Mouse (Mus musculus): ENCODE measurements around the gene Rec8.

The Rec8 gene

DNA sequence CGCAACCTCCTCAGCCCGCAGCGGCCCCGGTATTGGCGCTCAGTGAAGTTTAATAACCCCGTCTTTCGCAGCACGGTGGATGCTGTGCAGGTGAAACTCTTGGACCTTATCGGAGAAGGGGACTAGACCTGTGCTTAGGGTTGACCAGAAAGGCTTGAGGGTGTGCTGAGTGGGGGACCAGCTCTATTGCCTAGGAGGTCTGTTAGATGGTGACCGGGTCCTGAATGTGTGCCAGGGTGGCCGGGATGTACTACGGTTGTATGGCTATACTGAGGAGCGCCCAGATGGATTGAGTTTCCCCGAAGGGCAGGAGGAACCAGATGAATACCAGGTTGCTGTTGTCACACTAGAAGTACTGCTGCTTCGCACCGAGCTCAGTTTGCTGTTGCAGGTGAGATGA, 25.6 kb upstream of the Rec8 start:
- in situ Hi-C loops (cut with MseI, MboI) = no loop called here

GRCm38 (mm10) chr14:55596036-55596690, 21.7 kb upstream of the Rec8 start:
- in situ Hi-C loops (cut with MseI, MboI) = no loop called here

GRCm38 (mm10) chr14:55598521-55599390, 19.1 kb upstream of the Rec8 start:
- in situ Hi-C loops (cut with MseI, MboI) = no loop called here

DNA sequence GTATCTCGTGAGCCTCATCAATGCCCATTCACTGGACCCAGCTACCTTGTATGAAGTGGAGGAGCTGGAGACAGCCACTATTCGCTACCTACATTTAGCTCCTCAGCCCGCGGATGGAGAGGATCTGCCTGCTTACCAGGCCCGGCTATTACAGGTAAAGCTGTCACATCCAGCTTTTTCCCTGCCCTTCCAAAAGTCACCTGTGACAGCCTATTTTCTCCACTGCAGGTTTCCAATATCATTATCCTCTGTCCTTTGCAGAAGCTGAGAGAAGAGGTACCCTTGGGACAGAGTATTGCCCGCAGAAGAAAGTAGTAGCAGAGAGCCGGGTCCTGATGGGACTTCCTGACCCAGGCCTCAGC, 14.6 kb upstream of the Rec8 start, which contains the start of gene Irf9:
TSS of gene Irf9 (plus strand) at position 301 of the 362 bp plus-strand sequence.
- in situ Hi-C loops (cut with MseI, MboI) = no loop called here

- in situ Hi-C loops (cut with MseI, MboI) = no loop called here
Observed at GRCm38 (mm10) chr14:55603633-55604576, 13.9 kb upstream of the Rec8 start.

- in situ Hi-C loops (cut with MseI, MboI) = no loop called here
Observed at GRCm38 (mm10) chr14:55604823-55605222, 13.0 kb upstream of the Rec8 start.

DNA sequence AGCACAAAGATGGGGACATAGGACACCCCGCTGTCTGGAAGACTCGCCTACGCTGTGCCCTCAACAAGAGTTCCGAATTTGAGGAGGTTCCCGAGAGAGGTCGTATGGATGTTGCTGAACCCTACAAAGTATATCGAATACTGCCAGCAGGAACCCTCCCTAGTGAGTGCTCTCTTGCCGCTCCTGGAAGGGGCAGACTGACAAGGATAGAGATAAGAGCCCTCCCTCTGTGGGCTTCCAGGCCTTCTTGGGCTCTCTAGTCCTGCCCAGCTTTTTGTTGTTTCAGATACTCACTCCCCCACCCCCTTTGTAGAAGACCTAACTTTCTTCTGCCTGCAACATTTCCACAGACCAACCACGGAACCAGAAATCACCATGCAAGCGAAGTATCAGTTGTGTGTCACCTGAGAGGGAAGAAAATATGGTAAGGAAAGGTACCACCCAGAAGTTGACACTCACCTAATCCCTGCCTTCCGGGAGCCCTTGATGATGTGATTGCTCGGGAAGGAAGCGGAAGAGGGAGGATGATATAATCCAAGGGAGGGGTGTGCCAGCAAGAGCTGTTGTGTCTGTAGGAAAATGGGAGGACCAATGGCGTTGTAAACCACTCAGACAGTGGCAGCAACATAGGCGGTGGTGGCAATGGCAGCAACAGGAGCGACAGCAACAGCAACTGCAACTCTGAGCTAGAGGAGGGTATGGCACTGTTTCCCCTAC, 11.9 kb upstream of the Rec8 start:
- in situ Hi-C loops (cut with MseI, MboI) = no loop called here

DNA sequence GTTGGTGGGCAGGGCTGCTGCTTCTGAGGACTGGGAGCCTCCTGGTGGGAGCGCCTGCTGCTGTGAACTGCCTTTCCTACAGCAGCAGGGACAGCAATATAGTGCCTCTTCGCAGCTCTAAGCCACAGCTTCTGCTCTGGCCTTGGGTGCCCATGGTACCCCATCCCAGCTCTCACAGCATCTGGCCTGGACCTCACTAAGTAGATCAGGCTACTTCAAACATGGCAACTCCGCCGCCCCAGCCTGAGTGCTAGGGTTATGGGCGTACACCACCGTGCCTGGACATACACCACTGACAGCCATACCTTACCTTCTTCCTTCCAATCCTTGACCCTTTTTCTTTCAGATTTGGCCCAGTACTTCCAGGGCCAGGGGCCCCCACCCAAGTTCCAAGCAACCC, 9.5 kb upstream of the Rec8 start:
- in situ Hi-C loops (cut with MseI, MboI) = no loop called here

GRCm38 (mm10) chr14:55613346-55613745, 4.5 kb upstream of the Rec8 start:
- in situ Hi-C loops (cut with MseI, MboI) = no loop called here

GRCm38 (mm10) chr14:55614565-55615178, 3.2 kb upstream of the Rec8 start:
- in situ Hi-C loops (cut with MseI, MboI) = no loop called here

GRCm38 (mm10) chr14:55615876-55616275, 2.0 kb upstream of the Rec8 start:
- in situ Hi-C loops (cut with MseI, MboI) = no loop called here

DNA sequence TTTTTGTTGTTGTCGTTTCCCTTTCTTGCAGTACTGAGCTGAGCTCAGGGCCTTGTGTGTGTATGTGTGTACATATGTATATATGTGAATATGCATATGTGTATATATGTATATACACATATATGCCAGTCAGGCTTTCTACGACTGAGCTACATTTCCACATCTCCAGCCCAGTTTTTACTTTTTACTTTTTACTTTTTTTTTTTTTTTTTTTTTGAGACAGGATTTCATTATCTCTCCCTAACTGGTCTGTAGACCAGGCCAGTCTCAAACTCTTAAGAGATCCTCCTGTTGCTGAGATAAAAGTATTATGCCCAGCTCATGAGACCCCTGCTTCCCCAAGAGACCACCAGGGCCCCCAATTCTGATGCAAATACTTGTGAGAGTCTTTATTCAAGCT, 993 bp upstream of the Rec8 start:
- in situ Hi-C loops (cut with MseI, MboI) = no loop called here

DNA sequence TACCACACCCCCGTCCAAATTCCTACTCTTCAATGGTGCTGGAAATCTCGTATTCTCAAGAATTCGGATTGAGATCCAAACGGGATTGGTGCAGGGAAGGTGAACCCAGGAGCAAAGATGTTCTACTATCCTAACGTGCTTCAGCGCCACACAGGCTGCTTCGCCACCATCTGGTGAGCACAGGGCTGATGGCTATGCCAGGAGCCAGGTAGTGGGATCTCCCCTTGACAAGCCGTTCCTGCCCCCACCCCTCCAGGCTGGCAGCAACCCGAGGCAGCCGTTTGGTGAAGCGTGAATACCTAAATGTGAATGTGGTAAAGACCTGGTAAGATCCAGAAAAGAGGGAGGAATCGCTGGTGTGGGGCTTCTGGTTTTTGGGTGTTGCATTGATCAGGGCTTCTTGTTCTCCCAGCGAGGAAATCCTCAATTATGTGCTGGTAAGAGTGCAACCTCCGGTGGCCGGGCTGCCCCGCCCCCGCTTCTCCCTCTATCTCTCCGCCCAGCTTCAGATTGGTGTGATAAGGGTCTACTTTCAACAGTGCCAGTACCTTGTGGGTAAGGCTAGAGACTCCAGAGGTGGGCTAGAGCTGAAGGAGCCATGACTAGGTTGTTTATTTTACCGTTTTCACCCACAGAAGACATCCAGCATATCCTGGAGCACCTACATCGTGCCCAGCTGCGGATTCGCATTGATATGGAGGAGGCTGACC, 804 bp downstream of the Rec8 start:
- in situ Hi-C loops (cut with MseI, MboI) = no loop called here

- in situ Hi-C loops (cut with MseI, MboI) = no loop called here
Observed at GRCm38 (mm10) chr14:55628077-55628827, 10.4 kb downstream of the Rec8 start.

DNA sequence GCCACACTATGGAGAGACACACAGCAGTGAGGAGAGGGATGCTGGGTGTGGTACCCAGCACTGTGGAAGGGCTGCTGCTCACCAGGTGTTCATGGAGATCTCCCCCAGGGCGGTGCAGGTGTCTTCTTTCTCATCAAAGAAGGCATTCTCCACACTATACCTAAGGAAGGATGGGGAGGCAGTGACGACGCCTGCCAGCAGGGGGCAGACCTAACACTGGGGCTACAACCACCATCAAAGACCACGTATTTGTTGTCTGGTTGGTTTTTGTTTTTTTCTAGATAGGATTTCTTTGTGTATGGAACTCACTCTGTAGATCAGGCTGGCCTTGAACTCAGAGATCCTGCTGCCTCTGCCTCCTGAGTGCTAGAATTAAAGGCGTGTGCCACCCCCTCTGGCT, 11.5 kb downstream of the Rec8 start:
- in situ Hi-C loops (cut with MseI, MboI) = no loop called here

DNA sequence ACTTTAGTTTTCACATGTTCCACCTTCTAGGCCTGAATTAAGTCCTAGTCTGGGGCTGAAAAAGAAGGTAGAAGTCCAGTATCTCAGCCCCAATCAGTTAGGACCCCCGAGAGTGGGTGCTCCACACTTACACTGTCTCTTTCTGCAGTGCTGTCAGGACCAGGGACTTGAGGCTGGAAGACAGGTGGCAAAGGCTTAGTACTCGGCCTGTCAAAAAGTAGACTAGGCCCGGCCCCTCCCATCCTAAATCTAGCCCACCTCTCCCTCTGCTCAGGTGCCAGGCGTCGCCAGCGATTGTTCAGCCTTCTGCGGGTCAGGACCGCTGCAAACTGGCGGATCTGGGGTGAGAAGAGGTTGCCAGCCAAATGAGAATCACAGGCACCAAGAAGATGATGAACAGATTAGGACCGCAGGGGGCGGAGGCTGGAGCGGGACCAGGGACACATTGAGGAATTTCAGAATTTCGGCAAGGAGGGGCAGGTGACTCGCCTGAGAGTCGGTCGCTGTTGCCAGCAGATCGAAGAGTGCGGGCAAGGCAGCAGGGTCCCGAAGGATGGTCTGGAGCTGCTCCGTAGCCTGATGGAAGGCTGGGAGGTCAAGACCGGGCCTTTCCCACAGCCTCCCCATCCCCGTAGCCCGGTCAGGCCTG, 17.2 kb downstream of the Rec8 start:
- in situ Hi-C loops (cut with MseI, MboI) = no loop called here

GRCm38 (mm10) chr14:55635523-55636007, 17.7 kb downstream of the Rec8 start, which contains the start of gene Ipo4:
Gene Ipo4 (minus strand): TSS chr14:55635957.
- in situ Hi-C loops (cut with MseI, MboI) = no loop called here

GRCm38 (mm10) chr14:55637795-55638194, 20.0 kb downstream of the Rec8 start, which contains the start of gene Gm49378:
Gene Gm49378 (minus strand): TSS chr14:55637895.
- in situ Hi-C loops (cut with MseI, MboI) = no loop called here

GRCm38 (mm10) chr14:55640816-55641215, 23.0 kb downstream of the Rec8 start:
- in situ Hi-C loops (cut with MseI, MboI) = no loop called here

Data from mouse trophoblast stem cell (cell line).